Mouse (Mus musculus) adrenal gland, adult (tissue): ENCODE data around the gene Duox2.

Source experiments
- DNase-seq, 2 experiments: peaks; one replicate each; pipeline ENCODE4 v3.0.0; 2022 to 2023; ENCODE audit warnings: low spot score in 1 of 2; ENCODE audit not compliant: inconsistent age in 2 of 2

The Duox2 gene

DNA sequence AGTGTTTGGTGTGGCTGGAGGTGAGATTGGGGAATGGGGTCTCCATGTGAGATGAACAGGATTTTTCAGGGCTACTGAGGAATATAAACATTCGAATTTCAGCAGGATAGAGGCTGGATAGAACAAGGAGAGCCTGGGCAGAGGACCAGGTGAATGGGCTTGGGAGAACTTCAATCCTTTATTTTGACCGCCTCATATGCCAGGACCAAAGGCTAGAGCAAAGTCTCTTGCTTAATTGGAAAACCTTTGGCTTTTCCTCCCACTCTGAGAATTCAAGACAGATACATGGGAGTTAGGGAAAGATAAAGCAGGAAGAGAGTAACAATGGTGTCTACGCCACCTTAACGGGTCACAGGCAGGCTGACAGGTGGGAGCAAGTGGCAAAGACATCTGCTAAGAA is 57.0 kb downstream of the Duox2 start:
- DNase-seq: no peak

DNA sequence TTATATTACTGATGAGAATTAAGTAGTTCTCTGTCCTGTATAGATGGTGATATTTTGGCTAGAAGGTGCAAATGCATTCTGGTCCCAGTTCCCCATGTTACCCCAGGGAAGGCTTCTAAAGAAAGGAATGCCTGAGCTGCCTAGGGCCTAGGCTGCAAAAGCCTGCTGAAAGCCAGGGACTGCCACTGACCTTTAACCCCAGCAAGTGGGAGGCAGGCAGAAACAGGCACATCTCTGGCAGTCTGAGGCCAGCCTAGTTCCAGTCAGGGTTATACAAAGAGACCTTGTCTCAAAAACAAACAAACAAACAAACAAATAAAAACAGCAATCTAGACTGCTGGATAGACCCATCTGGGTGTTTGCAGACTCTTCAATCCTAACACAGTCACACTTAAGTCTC is 57.5 kb downstream of the Duox2 start:
- DNase-seq: no peak

GRCm38 (mm10) chr2:122237891-122238470 is 60.3 kb downstream of the Duox2 start:
- no peak for DNase-seq

GRCm38 (mm10) chr2:122236321-122236720 is 61.9 kb downstream of the Duox2 start:
- DNase-seq: no peak

GRCm38 (mm10) chr2:122235425-122235824 is 62.8 kb downstream of the Duox2 start:
- peak; percentile 43 to 68 for DNase-seq

DNA sequence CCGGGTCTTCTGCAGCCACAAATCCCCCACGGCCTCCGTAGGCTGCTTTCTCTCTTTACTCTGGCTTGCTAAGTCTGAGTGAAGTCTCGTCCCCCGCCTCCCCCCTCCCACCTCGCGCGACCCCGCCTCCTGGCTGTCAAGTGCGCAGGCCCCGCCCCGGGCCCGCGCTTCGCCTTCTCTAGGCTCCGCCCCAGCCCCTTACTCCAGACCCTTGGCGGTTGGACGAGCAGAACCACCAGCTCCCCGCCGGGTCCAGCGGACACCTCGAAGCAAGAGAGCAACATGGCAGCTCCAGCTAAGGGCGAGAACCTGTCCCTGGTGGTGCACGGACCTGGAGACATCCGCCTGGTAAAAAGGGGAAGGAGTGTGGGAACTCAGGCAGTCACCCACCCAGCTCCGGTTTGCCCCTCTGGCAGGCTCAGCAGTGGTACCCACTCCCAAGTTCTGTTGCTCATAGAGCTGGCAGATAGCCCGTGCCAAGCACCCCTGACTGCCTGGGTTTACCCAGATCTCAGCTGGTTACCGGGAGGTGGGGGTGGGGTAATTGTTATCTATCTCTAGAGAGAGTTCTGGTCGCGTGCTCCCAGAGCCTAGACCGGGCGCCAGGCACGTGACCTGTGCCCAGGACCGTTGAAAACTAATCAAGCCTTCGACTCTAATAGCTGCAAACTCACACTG is 63.5 kb downstream of the Duox2 start, which contains the start of gene Sord:
Gene Sord, plus strand, starts transcription at position 139 of the 678 bp plus-strand sequence.
- peak; percentile 87 to 95 for DNase-seq

- peak; percentile 51 to 80 for DNase-seq
These were observed 64.3 kb downstream of the Duox2 start for GRCm38 (mm10) chr2:122233759-122234557.

DNA sequence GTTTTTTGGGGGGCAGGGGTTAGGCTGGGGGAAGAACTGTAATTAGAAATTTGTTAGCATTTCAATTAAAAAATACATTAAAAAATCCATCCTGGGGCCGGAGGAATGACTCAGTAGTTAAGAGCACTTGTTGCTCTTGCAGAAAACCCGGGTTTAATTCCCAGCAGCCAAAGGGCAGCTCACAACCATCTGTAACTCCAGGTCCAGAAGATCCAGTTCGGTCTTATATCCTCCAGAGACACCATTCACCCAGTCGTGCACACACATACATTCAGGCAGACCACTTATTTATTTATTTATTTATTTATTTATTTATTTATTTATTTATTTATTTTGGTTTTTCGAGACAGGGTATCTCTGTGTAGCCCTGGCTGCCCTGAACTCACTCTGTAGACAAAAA is 64.9 kb downstream of the Duox2 start:
- DNase-seq: no peak

GRCm38 (mm10) chr2:122231616-122232015 is 66.6 kb downstream of the Duox2 start:
- no peak for DNase-seq

DNA sequence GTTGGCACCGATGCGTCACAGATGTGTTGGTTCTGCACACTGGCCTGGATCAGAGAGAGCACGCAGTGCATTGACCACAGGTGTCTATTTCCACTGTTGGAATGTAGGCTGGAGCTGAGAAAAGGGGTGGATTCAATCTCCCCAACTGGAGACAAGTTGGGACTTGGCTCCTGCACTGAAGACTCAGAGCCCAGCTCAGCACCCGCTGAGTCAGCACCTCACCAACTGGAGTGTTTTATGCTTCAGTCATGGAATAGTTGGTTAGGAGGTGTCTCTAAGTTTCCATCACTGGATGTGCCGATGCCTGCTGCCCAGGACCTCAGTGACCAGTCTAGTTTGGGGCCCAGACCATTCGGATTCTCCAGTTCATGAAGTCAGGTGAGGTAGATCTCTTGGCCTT is 67.9 kb downstream of the Duox2 start:
- DNase-seq: no peak
